Mouse (Mus musculus) spleen, adult 2 months (tissue): ENCODE data around the gene Rnf38.

Experiments
- CTCF ChIP-seq: fragments of 200-500 bp; IDR thresholded peaks from 2 replicates; pipeline ENCODE4 v1.5.1; 2011; ENCODE audit warnings: mild to moderate bottlenecking, inconsistent platforms; ENCODE audit not compliant: insufficient read depth, insufficient read length, insufficient replicate concordance; ENCODE audit errors: extremely low read depth
- POLR2A ChIP-seq: fragments of 200-500 bp; IDR thresholded peaks from 2 replicates; pipeline ENCODE4 v1.6.1; 2011; ENCODE audit warnings: low read depth, low read length, inconsistent platforms

DNA sequence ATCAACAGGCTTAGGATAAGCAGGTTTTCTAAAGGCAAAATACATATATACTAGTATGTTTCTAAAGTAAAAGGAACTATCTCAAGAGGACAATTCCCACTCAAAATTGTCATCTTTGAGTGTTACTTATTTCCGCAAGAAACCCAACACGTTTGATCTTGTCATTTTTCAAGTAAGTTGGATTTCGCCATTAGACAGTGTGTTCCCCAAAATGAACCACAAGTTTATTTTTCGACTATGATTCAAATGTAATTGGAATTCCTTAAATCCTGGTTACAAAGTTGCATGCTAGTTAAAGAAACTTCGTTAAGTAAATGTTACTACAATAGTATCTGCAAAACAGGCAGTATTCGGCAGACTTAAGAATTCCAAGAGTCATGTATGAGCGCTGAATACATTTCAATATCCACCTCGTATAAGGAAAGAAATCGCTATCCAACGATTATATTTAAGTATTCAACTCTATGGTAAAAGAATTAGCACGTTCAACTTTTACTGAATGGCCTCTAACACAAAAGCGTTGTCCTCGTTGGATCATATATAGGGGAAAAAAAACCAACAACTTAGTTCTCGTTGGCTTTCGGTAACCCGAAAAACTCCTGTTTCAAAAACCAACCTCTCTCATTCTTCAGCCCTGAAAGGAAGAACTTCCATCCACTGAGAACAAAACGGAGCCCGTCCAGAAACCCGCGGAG, 66.7 kb downstream of the Rnf38 start:
- no peak for TF ChIP-seq CTCF
- no peak for TF ChIP-seq POLR2A
